Mouse (Mus musculus) left cerebral cortex, adult 6 months (tissue): Measurements from ENCODE around the gene Ucn. TPM values are rescaled to one million over a fixed set of nuclear protein-coding genes. Genes with fewer than 3 reads are reported as not detected.

Source experiments
- long read RNA-seq, 2 experiments: library from polyadenylated mRNA; unstranded; transcript quantifications; one replicate each; pipeline ENCODE4 v2.0.0; 2019 to 2020
- polyA plus RNA-seq: library from polyadenylated mRNA; unstranded; fragments of <200 nt; fragmentation: Nextera tagmentation; gene quantifications from 2 replicates; pipeline ENCODE4 v1.2.3, GENCODE M21; 2021

Ucn gene
- 1.5 and 3.0 TPM in 2 replicates for polyA plus RNA-seq
- long read RNA-seq, experiment 1 = 0 reads
- long read RNA-seq, experiment 2, partial matches to known transcripts = 1 of 3 reads
- long read RNA-seq, experiment 2, other reads (novel, unspliced or antisense) = 0 of 3 reads

GRCm38 (mm10) chr5:31138241-31138967, at the start of gene Ucn:
Gene Ucn, minus strand, starts transcription at chr5:31138829.

GRCm38 (mm10) chr5:31179766-31180630, 41.4 kb upstream of the Ucn start, which contains the start of the genes Gm29609 and Gtf3c2:
Gene Gm29609, minus strand, starts transcription at chr5:31179911.
Gene Gtf3c2, minus strand, starts transcription at chr5:31180144.

DNA sequence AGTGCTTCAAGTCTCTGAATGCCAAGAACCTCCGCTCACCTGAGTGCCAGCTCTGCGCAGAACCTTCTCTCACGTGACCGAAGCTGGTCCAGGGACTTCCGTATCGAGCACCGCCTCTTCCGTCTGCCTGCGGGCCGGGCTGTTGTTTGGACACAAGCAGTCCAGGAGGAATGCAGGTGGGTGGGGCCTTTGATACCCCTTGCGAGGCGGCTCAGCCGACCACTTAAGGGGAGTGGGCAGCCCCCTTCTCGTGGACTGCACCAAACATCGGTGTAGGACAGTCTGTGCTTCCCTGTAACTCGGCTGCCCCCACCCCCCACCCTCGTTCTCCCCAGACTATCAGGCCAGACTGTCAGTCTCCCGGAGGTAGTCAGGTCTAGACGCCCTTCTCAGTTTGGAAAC, 15.5 kb upstream of the Ucn start, which contains the start of gene Mpv17:
Gene Mpv17 (minus strand): TSS at position 100 of the 402 bp plus-strand sequence.

DNA sequence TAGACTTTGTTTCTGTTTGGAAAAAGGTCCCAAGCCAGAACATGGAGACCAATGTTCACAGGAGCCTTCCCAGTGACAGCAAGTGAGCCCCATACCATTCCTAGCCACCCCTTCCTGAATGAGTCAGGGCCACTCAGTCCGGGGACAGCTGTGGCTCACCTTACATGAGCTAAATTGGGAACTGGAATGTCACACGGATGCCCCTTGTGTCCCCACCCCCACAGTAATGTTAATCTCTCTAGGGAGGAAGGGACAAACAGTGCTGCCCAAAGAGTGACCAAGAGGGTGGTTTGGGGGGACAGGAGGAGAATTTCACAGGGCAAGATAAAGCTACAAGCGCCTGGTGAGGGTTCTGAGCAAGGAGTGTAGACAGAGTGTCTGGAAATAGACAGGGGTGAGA, 22.3 kb downstream of the Ucn start, which contains the start of gene Trim54:
Gene Trim54 (plus strand): TSS at position 359 of the 400 bp plus-strand sequence.

DNA sequence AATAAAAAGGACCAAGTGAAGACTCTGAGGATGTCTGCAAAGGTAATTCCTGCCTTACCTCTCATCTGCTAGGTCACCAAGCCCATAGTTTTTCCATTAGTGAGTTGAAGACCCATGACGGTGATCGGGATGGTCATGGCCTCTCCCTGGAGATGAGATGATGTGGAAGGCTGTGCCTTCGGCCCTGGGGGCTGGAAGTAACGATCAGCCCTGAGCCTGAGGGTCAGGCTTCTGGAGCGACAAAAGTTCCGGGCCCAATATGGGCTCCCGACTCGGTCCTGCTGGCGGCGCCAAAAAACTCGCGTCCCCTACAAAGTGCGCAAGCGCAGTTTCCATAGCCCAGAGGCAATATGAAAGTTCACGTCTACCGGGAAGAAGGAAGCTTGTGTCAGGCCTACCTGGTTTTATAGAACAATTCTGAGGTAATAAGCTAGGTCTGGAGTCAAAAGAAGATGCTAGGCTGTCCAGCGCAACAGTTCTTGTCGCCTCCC, 30.6 kb downstream of the Ucn start, which contains the start of gene Slc30a3:
Gene Slc30a3 (minus strand): TSS at position 238 of the 491 bp plus-strand sequence.

DNA sequence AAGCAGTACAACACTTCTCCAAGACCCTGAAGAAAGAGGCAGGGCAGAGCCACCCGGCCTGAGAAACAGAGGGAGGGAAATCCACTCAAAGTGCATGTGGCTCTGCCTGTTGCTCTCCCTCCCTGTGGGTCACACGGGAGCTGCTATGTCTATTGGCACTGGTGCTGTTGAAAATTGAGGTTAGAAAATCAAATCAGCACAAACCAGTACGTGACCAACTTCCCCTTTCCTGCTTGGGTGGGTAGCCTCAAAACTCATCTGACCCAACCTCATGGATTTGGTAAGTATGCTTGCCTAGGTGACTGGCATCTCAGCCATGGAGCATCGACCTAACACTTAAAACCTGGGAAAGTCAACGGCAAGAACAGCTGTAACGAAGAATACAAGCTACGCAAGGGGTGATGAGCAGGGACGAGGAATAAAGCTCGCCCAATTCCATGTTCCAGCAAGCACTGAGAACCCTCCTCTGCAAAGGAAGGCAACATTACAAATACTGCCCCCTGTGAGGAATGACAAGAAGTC, 32.8 kb downstream of the Ucn start, which contains the start of gene Dnajc5g:
Gene Dnajc5g (plus strand): TSS at position 472 of the 522 bp plus-strand sequence.

Other genes starting within 250 kb of the Ucn start
- 144 and 177 TPM in 2 replicates for gene Ost4, start 231.0 kb downstream of the Ucn start, polyA plus RNA-seq
- 0.54 and 1.2 TPM in 2 replicates for gene Emilin1, start 225.4 kb downstream of the Ucn start, polyA plus RNA-seq
- 39.2 and 45.3 TPM in 2 replicates for gene Khk, start 217.4 kb downstream of the Ucn start, polyA plus RNA-seq
- 12.5 and 33.9 TPM in 2 replicates for gene Cgref1, start 193.2 kb downstream of the Ucn start, polyA plus RNA-seq
- 52.2 and 64.1 TPM in 2 replicates for gene Preb, start 178.5 kb downstream of the Ucn start, polyA plus RNA-seq
- gene Tcf23, start 170.2 kb downstream of the Ucn start, polyA plus RNA-seq = 0.06 and 0.12 TPM in 2 replicates
- 160 and 215 TPM in 2 replicates for gene Atraid, start 90.5 kb downstream of the Ucn start, polyA plus RNA-seq
- gene Slc5a6, start 89.9 kb downstream of the Ucn start, polyA plus RNA-seq = 10.2 and 12.3 TPM in 2 replicates
- 1.8 and 2.1 TPM in 2 replicates for gene Cad, start 84.0 kb downstream of the Ucn start, polyA plus RNA-seq
- not detected in 2 replicates for gene Dnajc5g, start 32.5 kb downstream of the Ucn start, polyA plus RNA-seq
- gene Slc30a3, start 30.6 kb downstream of the Ucn start, polyA plus RNA-seq = 124 and 157 TPM in 2 replicates
- gene Trim54, start 22.1 kb downstream of the Ucn start, polyA plus RNA-seq = 1.3 and 3.7 TPM in 2 replicates
- 108 and 150 TPM in 2 replicates for gene Mpv17, start 15.4 kb upstream of the Ucn start, polyA plus RNA-seq
- 1.6 and 3.7 TPM in 2 replicates for gene Gm29609, start 41.1 kb upstream of the Ucn start, polyA plus RNA-seq
- 10.6 and 14.0 TPM in 2 replicates for gene Gtf3c2, start 41.3 kb upstream of the Ucn start, polyA plus RNA-seq
- 86.9 and 116 TPM in 2 replicates for gene Snx17, start 54.4 kb upstream of the Ucn start, polyA plus RNA-seq
- gene Eif2b4, start 54.6 kb upstream of the Ucn start, polyA plus RNA-seq = 33.7 and 35.8 TPM in 2 replicates
- gene Zfp513, start 63.5 kb upstream of the Ucn start, polyA plus RNA-seq = 1.3 and 11.3 TPM in 2 replicates
- gene Ppm1g, start 81.9 kb upstream of the Ucn start, polyA plus RNA-seq = 74.2 and 79.4 TPM in 2 replicates
- gene Nrbp1, start 102.0 kb upstream of the Ucn start, polyA plus RNA-seq = 78.2 and 83.0 TPM in 2 replicates
- not detected in 2 replicates for gene Gm9970, start 102.4 kb upstream of the Ucn start, polyA plus RNA-seq
- 0.58 and 0.74 TPM in 2 replicates for gene Krtcap3, start 112.9 kb upstream of the Ucn start, polyA plus RNA-seq
- 12.5 and 12.6 TPM in 2 replicates for gene Ift172, start 152.3 kb upstream of the Ucn start, polyA plus RNA-seq
- 60.3 and 108 TPM in 2 replicates for gene Fndc4, start 157.3 kb upstream of the Ucn start, polyA plus RNA-seq
- gene Gckr, start 158.6 kb upstream of the Ucn start, polyA plus RNA-seq = not detected in 2 replicates